Mouse (Mus musculus) heart, adult 8-10 months (tissue): Measurements from ENCODE around the gene Gemin4. TPM values are rescaled to one million over a fixed set of nuclear protein-coding genes. Genes with fewer than 3 reads are reported as not detected.
A peak's percentile ranks its signal among the peaks of the same experiment; 100 is the strongest.
"Not testable (repeated sequence)": the region's sequence is repeated elsewhere in the genome, so short reads cannot be mapped to it uniquely, and the experiment has no call there.

Experiments
- DNase-seq: peaks from one replicate; pipeline ENCODE4 v3.0.0; 2022; ENCODE audit warnings: low spot score
- total RNA-seq, 4 experiments: library from RNA; stranded (reverse); gene quantifications; 2 replicates each; pipeline ENCODE4 v1.2.4; 2022

Gene Gemin4
- total RNA-seq, 4 experiments from 2014 or later, result 2.5 to 4.6 (median 3.7) TPM

- DNase-seq, result peak; percentile 46
These were observed 629 bp downstream of the Gemin4 start for GRCm38 (mm10) chr11:76216681-76217389.

- DNase-seq, result no peak
These were observed 1.4 kb downstream of the Gemin4 start for GRCm38 (mm10) chr11:76216049-76216540.

GRCm38 (mm10) chr11:76215011-76215410, 2.5 kb downstream of the Gemin4 start:
- no peak for DNase-seq

- no peak for DNase-seq
These were observed 3.6 kb downstream of the Gemin4 start for GRCm38 (mm10) chr11:76213841-76214240.

- not testable (repeated sequence) for DNase-seq
These were observed 5.9 kb downstream of the Gemin4 start for GRCm38 (mm10) chr11:76211595-76211994.

GRCm38 (mm10) chr11:76210228-76210985, 7.1 kb downstream of the Gemin4 start:
- no peak for DNase-seq

GRCm38 (mm10) chr11:76206793-76207192, 10.7 kb downstream of the Gemin4 start:
- no peak for DNase-seq

- peak; percentile 82 for DNase-seq
These were observed 15.4 kb downstream of the Gemin4 start for GRCm38 (mm10) chr11:76201761-76202674.

GRCm38 (mm10) chr11:76196977-76197469, 20.4 kb downstream of the Gemin4 start:
- DNase-seq, result no peak

- no peak for DNase-seq
These were observed 21.0 kb downstream of the Gemin4 start for GRCm38 (mm10) chr11:76196275-76196976.

- DNase-seq, result no peak
These were observed 30.6 kb downstream of the Gemin4 start for GRCm38 (mm10) chr11:76186908-76187307.

GRCm38 (mm10) chr11:76183745-76184144, 33.7 kb downstream of the Gemin4 start:
- DNase-seq, result no peak

- no peak for DNase-seq
These were observed 37.3 kb downstream of the Gemin4 start for GRCm38 (mm10) chr11:76180146-76180540.

GRCm38 (mm10) chr11:76179495-76180145, 37.8 kb downstream of the Gemin4 start, which contains the start of the genes Vps53 and Fam57a:
Gene Vps53, minus strand, starts transcription at chr11:76179647.
Gene Fam57a, plus strand, starts transcription at chr11:76179671.
- peak; percentile 92 for DNase-seq

GRCm38 (mm10) chr11:76178726-76179494, 38.6 kb downstream of the Gemin4 start:
- no peak for DNase-seq

GRCm38 (mm10) chr11:76170207-76170606, 47.3 kb downstream of the Gemin4 start:
- no peak for DNase-seq

- no peak for DNase-seq
These were observed 48.5 kb downstream of the Gemin4 start for GRCm38 (mm10) chr11:76168976-76169375.

GRCm38 (mm10) chr11:76167079-76167765, 50.2 kb downstream of the Gemin4 start:
- DNase-seq, result peak; percentile 79

- no peak for DNase-seq
These were observed 50.8 kb downstream of the Gemin4 start for GRCm38 (mm10) chr11:76166657-76167056.
